Mouse (Mus musculus) megakaryocyte progenitor cell, adult 5-6 weeks (primary cell): ENCODE measurements at regions not wholly inside any gene's neighbourhood (a gene's known extent, or its start where the extent isn't known, plus 50 kb on each side); places are given as distances from the start of the nearest gene placed in this dataset.

Source experiments
- ATAC-seq: replicated peaks from 2 replicates; pipeline ENCODE4 v1.8.0; 2016; ENCODE audit warnings: mild to moderate bottlenecking, moderate TSS enrichment, inconsistent platforms; ENCODE audit not compliant: poor library complexity

DNA sequence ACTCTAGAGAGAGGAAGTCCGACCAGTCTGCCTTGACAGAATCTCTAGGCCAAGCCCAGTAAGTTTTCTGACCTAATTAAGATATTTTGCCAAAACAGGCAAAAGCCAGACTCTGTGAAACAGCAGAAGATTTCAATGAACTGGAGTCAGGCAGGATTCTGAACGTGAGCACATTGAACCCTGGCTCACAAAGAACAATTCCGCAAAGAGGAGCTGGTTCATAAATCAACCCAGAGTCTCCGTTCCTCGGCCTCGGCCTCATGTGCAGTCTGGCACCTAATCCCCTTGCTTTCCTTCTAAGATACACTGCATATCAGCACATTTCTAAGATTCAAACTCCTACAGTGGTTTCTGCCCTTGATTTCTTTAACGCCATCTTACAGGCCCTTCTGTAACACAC is 452.7 kb upstream of the Adamts9 start:
- ATAC-seq: no peak

DNA sequence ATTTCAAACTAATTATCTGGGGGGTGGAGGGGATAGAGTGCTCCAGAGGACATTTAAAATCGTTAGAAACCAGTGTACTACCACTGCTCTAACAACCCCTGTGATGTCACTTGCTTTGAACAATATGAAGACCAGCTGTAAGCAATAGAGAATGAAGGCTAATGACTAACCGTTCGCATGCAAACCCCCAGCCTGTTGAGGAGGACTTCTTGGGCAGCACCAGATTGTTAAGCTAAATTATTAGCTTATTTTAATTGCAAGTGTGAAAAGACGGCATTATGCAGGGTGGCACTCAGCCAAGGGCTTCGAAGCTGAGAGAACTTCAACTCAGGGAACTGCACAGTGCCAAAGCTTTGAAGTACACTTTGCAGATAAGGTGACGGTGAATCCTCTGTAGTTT is 452.0 kb upstream of the Adamts9 start:
- no peak for ATAC-seq

DNA sequence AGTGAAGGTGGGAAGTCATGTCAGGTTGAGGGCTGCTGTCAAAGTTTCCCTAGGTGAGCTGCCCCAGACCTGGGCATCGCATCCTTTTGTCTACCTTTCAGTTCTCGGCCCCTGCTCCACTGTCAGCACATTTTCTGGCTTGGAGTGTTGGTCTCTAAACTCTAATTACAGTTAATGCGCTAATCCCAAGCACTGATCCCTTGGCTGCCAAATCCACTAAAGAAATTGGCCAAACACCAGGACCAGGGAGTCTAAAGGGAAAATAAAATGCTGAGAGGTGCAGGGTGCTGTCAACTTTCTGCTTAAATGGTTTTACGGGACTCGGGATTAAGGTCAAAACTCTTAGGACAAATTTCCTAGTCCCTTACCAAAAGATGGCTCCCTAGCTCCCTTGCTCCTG is 450.3 kb upstream of the Adamts9 start:
- ATAC-seq: no peak

- no peak for ATAC-seq
These were observed 449.1 kb upstream of the Adamts9 start for GRCm38 (mm10) chr6:93392402-93392801.

GRCm38 (mm10) chr6:93391166-93391565 is 447.9 kb upstream of the Adamts9 start:
- ATAC-seq: no peak

GRCm38 (mm10) chr6:93371341-93371740 is 428.0 kb upstream of the Adamts9 start:
- ATAC-seq: no peak

DNA sequence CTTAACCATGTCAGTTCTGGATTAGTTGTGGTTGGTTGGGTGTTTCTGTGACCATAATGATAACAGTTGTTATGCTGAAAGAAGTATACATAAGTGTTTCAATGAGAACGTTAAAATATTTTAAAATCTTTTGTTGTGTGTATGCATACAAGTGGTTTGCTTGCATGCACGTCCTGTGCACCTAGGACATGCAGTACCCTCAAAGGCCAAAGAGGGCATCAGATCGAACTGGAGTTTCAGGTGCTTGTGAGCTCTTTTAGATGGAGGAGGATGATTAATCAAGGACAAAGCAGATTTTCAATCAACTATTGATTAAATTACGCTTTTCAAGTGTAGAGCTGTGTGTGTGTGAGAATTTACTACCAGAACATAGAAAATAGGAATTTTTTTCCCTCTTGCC is 420.6 kb upstream of the Adamts9 start:
- no peak for ATAC-seq

- no peak for ATAC-seq
These were observed 410.2 kb upstream of the Adamts9 start for GRCm38 (mm10) chr6:93353353-93354125.

DNA sequence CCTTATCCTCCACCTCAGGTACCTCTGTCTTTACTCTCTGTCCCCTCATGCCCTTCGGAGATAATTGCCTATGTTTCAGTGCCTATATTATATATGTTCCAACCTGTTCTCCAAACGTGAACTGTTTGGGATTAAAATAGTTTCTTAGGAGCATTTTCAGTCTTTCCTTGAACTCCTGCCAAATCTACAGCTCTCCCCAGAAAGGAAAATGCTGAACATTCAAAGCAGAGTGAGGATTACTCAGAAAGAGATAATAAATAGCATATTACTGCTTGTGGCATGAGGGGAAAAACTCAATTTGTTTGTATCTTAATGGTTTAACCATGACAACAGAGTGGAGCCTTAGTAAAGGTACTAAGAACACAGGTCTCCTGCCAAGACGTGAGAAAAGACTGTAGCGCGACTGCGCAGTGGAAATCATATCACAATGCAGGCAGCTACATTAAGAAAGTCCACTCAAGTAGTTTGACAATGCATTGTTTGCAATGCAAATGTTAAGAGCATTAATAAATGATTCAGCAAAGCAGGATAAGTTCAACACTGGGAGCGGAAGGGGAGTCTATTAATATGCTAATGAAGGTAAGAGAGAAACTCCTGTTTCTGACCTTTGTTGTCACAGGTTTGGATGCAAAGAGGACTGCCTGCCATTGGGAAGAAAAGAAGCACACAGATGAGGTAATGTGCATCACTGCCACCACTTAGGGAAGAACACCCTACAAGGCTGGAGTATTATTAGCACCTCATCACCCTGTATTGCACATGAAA is 406.8 kb upstream of the Adamts9 start:
- ATAC-seq: no peak

DNA sequence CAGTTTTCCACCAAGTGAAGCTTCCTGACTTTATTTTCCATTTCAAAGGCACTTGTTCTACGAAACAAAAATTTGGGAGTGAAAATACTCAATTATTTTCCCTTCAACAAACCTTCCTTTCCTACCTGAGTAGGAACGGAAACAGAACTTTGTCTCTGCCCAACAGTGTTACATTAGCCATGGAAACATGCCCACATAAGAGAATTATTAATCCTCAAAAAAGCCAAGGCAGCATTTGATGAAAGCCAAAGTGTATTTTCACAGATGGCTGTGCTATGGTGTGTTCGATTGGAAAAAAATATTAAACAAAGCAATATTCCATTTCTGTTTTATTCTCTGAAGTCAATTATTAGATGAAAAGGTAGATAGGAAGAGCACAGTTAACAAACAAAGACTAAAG is 404.8 kb upstream of the Adamts9 start:
- ATAC-seq: no peak

DNA sequence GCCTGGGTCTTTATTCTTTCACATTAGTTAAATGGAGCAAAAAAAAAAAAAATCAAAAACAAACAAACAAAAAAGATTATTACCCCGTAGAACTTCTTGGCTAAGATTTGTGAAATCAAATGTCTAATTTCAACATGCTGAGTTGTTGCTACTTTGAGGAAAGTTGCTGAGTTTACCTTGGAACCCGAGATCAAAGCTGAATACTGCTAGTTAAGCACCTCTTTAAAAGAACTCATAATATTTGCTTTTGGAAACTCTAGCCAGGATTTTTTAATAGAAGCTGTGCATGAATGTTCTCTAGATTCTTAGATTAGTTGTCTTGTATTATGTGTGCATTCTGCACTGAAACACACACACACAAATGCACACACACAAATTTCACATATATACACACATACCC is 385.4 kb upstream of the Adamts9 start:
- no peak for ATAC-seq

DNA sequence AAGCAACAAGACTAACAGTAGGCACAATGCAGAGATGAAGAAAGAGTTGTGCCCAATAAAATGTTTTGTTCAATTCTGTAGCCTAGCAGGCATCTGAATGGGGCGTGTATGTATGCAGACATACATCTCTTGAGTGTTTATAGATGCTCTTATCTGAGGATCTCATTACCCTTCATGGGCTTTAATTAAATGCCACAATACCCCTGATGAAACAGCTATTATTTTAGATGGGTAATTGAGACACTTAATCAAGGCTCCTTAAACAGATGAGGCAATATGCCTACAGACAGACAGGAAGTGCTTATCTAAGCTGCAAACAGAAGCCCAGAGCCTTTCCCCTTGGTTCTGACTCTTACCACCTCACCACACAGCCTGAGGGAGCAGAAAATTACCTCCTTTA is 384.6 kb upstream of the Adamts9 start:
- ATAC-seq: no peak

- ATAC-seq: no peak
These were observed 380.6 kb upstream of the Adamts9 start for GRCm38 (mm10) chr6:93323881-93324280.

DNA sequence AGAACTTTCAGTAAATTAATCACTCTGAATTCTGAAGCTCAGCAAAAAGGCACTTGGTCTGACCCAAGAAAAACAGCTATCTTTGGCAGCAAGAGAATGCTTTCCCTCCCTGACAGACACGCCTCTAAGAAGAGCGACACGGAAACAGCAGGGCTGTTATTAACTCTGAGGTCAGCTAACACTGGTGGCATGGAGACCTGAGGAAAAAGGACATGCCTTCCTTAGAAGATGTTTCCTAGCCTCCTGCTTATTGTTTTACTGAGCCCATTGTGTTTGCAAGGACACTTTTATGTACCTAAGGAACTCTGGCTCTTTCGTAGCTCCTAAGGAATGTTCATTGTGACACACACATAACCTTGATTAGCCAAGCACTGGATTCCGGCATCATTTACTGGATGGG is 371.3 kb upstream of the Adamts9 start:
- no peak for ATAC-seq

DNA sequence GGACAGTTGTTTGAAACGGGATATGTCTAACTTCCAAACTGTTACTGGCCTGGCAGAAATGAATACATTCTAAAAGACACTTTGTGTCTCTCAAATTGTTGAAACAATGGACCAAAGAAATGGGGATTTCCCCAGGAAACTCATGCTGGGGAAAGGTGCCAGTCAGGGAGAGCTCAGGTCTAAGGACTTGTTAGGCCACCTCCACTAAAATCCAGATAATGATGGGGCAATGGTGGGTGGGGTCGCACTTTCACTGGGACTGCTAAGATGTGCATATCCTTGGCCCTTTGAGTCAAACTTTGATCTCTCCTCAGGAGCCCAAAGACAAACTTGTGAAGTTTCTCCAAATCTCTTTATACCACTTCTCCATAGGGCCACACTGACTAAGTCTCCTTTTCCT is 361.9 kb upstream of the Adamts9 start:
- ATAC-seq: no peak

- no peak for ATAC-seq
These were observed 354.7 kb upstream of the Adamts9 start for GRCm38 (mm10) chr6:93297975-93298374.

DNA sequence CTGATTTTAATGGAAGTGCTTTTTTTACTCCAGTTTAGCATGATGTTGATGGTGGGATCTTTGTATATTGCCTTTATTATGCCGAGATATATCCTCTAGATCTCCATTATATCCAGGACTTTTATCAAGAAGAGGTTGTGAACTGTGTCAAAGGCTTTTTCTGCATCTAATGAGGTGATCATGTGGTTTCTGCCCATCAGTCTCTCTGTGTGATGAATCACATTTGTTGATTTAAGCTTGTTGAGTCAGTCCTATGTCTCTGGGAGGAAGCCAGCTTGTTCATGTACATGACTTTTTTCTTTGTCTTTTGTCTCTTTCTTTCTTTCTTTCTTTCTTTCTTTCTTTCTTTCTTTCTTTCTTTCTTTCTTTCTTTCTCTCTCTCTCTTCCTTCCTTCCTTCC is 348.4 kb upstream of the Adamts9 start:
- no peak for ATAC-seq

GRCm38 (mm10) chr6:93288421-93288820 is 345.1 kb upstream of the Adamts9 start:
- no peak for ATAC-seq

- ATAC-seq: no peak
These were observed 342.5 kb upstream of the Adamts9 start for GRCm38 (mm10) chr6:93285796-93286195.

DNA sequence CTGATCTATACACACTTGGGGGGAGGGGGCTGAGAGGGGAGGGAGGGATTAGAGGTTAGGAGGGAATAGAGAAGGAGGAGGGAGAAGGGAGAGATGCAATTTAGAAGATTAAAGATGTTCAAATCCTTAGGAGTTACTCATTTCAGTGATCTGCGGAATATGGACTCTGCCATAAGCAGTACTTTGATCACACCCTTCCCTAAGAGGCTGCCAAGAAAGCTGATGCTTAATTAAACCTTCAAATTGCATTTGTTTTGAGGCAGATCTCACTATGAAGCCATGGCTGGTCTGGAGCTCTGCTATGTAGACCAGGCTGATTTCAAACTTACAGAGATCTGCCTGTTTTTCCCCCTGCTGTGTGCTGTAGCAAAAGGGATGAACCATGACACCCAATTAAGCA is 338.2 kb upstream of the Adamts9 start:
- no peak for ATAC-seq

GRCm38 (mm10) chr6:93273917-93274513 is 330.7 kb upstream of the Adamts9 start:
- ATAC-seq: no peak

DNA sequence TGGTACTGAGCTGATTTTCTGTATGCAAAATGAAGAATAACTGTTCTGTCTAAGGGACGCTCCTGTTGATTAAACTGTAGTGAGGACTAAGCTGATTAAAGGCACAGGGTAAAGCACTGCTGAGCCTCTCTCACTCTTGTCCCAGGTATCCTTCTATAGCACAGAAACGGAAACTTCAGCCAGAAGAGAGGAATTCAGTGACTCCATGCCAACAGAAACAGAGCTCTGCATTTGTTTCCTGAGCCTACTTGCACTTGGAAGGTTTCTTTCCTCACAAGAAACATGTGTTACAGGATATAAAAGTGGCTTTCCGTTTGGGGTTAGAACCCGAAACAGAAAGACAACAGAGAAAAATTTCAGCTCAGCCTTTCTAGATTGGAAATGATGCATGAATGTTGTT is 328.9 kb upstream of the Adamts9 start:
- no peak for ATAC-seq
